Mouse (Mus musculus) liver (tissue): ENCODE data around the gene Dnajb6.

Source experiments
- DNase-seq: peaks from one replicate; pipeline ENCODE4 v3.0.0-alpha.2; 2020; ENCODE audit warnings: mixed read lengths

The Dnajb6 gene

DNA sequence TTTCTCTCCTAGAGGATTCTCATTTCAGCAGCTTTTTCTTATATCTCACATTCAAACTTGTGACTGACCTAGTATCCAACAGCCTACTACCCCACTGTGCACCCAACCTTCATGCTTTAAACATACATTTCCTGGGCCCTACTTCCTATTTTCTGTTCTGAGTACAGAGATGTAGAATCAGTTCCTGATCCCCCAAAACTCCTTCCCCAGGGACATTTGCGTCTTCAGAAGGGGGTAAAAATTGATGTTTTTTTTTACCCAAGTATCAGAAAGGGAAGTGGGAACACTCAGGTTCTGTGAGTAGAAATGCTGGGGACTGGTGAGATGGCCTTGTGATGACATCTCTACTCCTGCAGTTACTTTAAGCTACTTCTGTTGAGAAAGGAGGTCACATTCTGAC lies 117.5 kb downstream of the Dnajb6 start:
- no peak for DNase-seq

DNA sequence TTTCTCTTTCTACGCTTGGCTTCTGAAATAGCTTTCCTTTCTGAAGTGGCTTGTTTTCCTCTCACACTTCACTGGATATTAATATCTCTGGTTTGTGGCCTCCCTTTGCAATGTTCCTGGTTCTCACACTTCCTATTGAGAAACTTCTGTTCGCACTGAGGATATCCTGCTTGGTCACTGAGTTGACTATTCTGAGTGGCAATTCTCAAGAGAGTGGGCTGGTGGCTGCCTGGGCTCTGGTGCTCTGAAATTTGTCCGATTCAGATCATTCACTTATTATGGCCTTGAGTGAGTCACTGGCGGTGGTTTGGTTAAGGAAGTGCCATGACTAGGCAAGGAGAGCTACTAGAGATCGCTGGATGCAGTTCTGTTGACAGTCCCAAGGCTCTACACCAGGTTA lies 118.9 kb downstream of the Dnajb6 start:
- DNase-seq, result peak; percentile 5

DNA sequence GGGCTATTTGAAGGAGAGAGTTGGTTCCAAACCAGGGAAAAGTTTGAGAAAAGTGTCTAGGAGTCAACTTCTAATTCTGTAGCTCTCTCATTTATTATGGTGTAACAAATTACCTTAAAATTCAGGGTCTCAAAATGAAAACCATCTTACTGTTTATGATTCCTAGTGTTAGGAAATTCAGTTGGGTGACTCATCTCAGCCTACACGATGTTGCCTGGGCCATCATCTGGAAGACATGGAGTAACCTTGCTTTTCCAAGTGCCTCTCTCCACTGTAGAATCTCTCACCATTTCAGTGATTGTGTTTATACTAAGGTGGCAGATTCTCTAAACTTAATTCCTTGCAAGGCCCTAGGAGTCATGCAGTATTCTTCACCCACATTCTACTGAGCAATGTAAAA lies 119.5 kb downstream of the Dnajb6 start:
- no peak for DNase-seq

DNA sequence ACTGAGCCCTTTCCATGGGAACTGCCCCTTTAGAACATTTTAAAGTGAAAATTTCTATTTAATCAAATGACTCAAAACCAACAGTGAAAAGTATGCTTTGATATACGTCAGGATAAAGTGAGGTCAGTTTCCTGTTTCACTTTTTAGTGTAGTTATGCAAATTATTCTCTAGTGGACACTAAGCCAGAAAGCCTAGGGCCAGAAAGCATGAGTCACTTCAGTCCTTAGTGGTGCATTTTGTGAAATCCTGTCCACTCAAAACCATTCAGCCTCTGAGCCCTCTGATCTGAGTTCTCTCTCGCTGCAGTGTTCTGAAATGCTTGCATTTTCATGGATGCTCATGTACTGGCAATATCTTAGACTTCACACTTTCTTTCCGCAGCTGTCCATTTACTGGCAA lies 126.0 kb downstream of the Dnajb6 start:
- DNase-seq, result no peak

DNA sequence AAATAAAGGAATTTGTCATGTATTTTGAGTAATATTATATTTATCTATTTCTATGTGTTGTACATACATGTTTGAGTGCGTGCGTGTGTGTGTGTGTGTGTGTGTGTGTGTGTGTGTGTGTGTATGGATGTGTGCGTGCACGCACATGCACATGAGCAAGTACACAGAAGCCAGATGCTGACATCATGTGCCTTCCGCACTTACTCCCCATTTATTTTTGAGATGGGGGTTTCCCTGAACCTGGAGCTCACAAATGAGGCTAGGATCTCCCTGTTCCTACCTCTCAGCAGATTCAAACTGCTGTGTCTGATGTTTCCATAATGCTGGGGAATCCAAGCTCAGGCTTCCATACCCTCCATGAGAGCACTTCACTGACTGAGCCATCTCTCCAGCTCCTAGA lies 126.9 kb downstream of the Dnajb6 start:
- no peak for DNase-seq

DNA sequence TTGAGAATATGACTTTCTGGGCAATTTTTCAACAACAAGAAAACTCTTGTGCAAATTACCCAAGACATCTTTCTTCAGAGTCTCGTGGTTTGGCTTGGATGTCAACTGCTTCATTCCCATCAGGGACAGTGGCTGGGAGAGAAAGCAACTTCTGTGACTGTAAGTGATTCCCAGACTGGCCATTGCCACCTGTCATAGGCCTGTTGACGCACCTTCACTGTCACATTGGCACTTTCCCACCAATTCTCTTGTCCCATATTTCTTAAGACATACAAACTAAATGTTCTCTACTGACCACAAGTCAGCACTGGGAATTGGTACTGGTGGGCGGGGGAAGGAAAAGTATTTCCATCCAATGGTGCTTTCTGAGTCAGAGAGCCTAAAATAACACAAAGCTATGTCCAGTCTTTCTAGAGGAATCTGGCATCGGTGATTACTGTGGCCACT lies 128.8 kb downstream of the Dnajb6 start:
- no peak for DNase-seq

DNA sequence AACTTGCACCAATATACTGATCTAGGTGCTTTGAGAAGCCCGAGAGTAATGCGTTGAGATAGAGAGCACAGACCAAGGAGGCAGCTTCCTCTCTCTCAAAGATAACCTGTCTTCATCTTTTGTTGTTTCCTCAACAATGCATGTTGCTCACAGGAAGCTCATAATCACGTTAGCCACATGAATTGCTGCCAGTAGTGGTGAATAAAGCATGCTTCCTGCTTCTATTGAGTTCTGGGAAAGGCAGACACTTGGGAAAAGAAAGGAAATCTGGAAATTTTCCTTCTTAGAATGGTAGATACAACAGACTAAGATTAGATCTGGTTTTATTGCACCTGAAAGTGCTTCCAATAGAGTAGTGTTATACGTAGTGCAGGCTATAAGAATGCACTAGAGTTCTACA lies 129.5 kb downstream of the Dnajb6 start:
- DNase-seq, result no peak
